Mouse (Mus musculus): ENCODE measurements around the gene Slc34a2.

Gene Slc34a2

GRCm38 (mm10) chr5:53025276-53025973 lies 12.5 kb upstream of the Slc34a2 start:
- no peak for DNase-seq (ENCODE audit: low read depth)

GRCm38 (mm10) chr5:53031346-53031745 lies 6.5 kb upstream of the Slc34a2 start:
- no peak for DNase-seq (ENCODE audit: low read depth)

- peak; percentile 8 for DNase-seq (ENCODE audit: low read depth)
Measured at GRCm38 (mm10) chr5:53042034-53042748, 4.3 kb downstream of the Slc34a2 start.

- no peak for DNase-seq (ENCODE audit: low read depth)
Measured at GRCm38 (mm10) chr5:53042771-53043371, 5.0 kb downstream of the Slc34a2 start.

- no peak for DNase-seq (ENCODE audit: low read depth)
Measured at GRCm38 (mm10) chr5:53043716-53044115, 5.8 kb downstream of the Slc34a2 start.

GRCm38 (mm10) chr5:53047951-53048350 lies 10.1 kb downstream of the Slc34a2 start:
- no peak for DNase-seq (ENCODE audit: low read depth)

GRCm38 (mm10) chr5:53048599-53048998 lies 10.7 kb downstream of the Slc34a2 start:
- DNase-seq (ENCODE audit: low read depth): no peak

- no peak for DNase-seq (ENCODE audit: low read depth)
Measured at GRCm38 (mm10) chr5:53049046-53049445, 11.2 kb downstream of the Slc34a2 start.

- no peak for DNase-seq (ENCODE audit: low read depth)
Measured at GRCm38 (mm10) chr5:53050963-53051362, 13.1 kb downstream of the Slc34a2 start.

- no peak for DNase-seq (ENCODE audit: low read depth)
Measured at GRCm38 (mm10) chr5:53053246-53053645, 15.4 kb downstream of the Slc34a2 start.

GRCm38 (mm10) chr5:53061532-53062130 lies 23.8 kb downstream of the Slc34a2 start:
- DNase-seq (ENCODE audit: low read depth): no peak

- no peak for DNase-seq (ENCODE audit: low read depth)
Measured at GRCm38 (mm10) chr5:53074553-53074952, 36.7 kb downstream of the Slc34a2 start.

- DNase-seq (ENCODE audit: low read depth): no peak
Measured at GRCm38 (mm10) chr5:53078453-53078852, 40.6 kb downstream of the Slc34a2 start.

GRCm38 (mm10) chr5:53087452-53087851 lies 49.6 kb downstream of the Slc34a2 start:
- DNase-seq (ENCODE audit: low read depth): no peak

- no peak for DNase-seq (ENCODE audit: low read depth)
Measured at GRCm38 (mm10) chr5:53091331-53091730, 53.5 kb downstream of the Slc34a2 start.

- DNase-seq (ENCODE audit: low read depth): no peak
Measured at GRCm38 (mm10) chr5:53101848-53102473, 64.1 kb downstream of the Slc34a2 start.

- no peak for DNase-seq (ENCODE audit: low read depth)
Measured at GRCm38 (mm10) chr5:53104177-53104855, 66.4 kb downstream of the Slc34a2 start.

GRCm38 (mm10) chr5:53105716-53106115 lies 67.8 kb downstream of the Slc34a2 start:
- no peak for DNase-seq (ENCODE audit: low read depth)

GRCm38 (mm10) chr5:53106125-53106524 lies 68.2 kb downstream of the Slc34a2 start:
- no peak for DNase-seq (ENCODE audit: low read depth)

- no peak for DNase-seq (ENCODE audit: low read depth)
Measured at GRCm38 (mm10) chr5:53106731-53107130, 68.8 kb downstream of the Slc34a2 start.

- DNase-seq (ENCODE audit: low read depth): no peak
Measured at GRCm38 (mm10) chr5:53108026-53108425, 70.1 kb downstream of the Slc34a2 start.

GRCm38 (mm10) chr5:53108668-53109067 lies 70.8 kb downstream of the Slc34a2 start:
- DNase-seq (ENCODE audit: low read depth): no peak
